Mouse (Mus musculus): Measurements from ENCODE around the gene Sh3bp4.

DNA sequence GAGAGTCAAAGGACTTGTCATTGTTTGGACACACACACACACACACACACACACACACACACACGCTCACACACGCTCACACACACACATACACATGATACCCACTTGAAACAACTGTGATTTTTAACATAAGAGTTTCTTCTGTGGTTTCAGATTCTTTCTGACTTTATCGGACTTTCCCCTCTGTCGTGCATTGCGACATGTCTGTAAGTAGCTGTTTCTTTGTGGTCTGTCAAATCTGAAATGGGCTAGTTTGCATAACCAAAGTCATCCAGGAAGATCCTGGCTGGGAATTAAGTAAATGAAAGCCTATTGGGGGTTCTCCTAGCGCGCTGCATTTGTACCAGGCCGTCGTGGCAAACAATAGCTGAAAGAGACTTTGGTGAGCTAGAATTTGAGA, 8.5 kb downstream of the Sh3bp4 start:
- TF ChIP-seq CTCF (IDR thresholded peaks at IDR 0.05; ENCODE audit: control insufficient read depth, insufficient read depth, low read length) (no peak), POLR2A (IDR thresholded peaks at IDR 0.05; ENCODE audit: borderline replicate concordance, control insufficient read depth, low read depth, low read length) (no peak)

Data from bone marrow, adult 2 months (tissue).